Mouse (Mus musculus) heart, embryonic 15.5 days (tissue): ENCODE data around the gene Gm28269. TPM values are rescaled to one million over a fixed set of nuclear protein-coding genes. Genes with fewer than 3 reads are reported as not detected.

Experiments
- ATAC-seq: fragments of 200-750 bp; cut with Nextera tagmentation; replicated peaks from 2 replicates; pipeline ENCODE4 v1.8.0; 2017; ENCODE audit warnings: low read depth, moderate TSS enrichment; ENCODE audit not compliant: insufficient number of reproducible peaks, insufficient read depth, low FRiP score
- H3K27ac ChIP-seq: fragments of 300-500 bp; sonication (generic); 2 replicates; pipeline ENCODE4 v1.5.1; 2015; ENCODE audit warnings: mild to moderate bottlenecking, inconsistent platforms
- H3K27me3 ChIP-seq: fragments of 300-500 bp; sonication (generic); 2 replicates; pipeline ENCODE4 v1.6.1; 2015; ENCODE audit warnings: inconsistent platforms
- H3K36me3 ChIP-seq: fragments of 300-500 bp; sonication (generic); 2 replicates; pipeline ENCODE4 v1.6.1; 2015; ENCODE audit warnings: mild to moderate bottlenecking, inconsistent platforms
- H3K4me1 ChIP-seq: fragments of 300-500 bp; sonication (generic); replicated peaks from 2 replicates; pipeline ENCODE4 v1.6.1; 2015; ENCODE audit warnings: inconsistent platforms
- H3K4me2 ChIP-seq: fragments of 300-500 bp; sonication (generic); 2 replicates; pipeline ENCODE4 v1.6.1; 2015; ENCODE audit warnings: inconsistent platforms, mild to moderate bottlenecking, moderate library complexity
- H3K4me3 ChIP-seq: fragments of 300-500 bp; sonication (generic); 2 replicates; pipeline ENCODE4 v1.5.1; 2015; ENCODE audit warnings: mild to moderate bottlenecking, inconsistent platforms
- H3K9ac ChIP-seq: fragments of 300-500 bp; sonication (generic); 2 replicates; pipeline ENCODE4 v1.6.1; 2015; ENCODE audit warnings: mild to moderate bottlenecking, inconsistent platforms
- H3K9me3 ChIP-seq: fragments of 300-500 bp; sonication (generic); replicated peaks from 2 replicates; pipeline ENCODE4 v1.6.1; 2016; ENCODE audit warnings: inconsistent platforms
- WGBS: fragments of 180-500 bp; shearing (Covaris S2); methylation state at CpG from one replicate; pipeline ENCODE4 v1.1.7; 2015; ENCODE audit warnings: mixed read lengths; 5-methylcytosine and 5-hydroxymethylcytosine counted together
- polyA plus RNA-seq: library from polyadenylated mRNA; unstranded; fragments of >200 nt; fragmentation: Nextera tagmentation; extraction: Ambion mirVana; gene quantifications from 2 replicates; pipeline ENCODE4 v1.2.1, GENCODE M21; 2015

Gene Gm28269
- not detected in 2 replicates for polyA plus RNA-seq

- no peaks in the 10 kb centered on the region for H3K9me3 ChIP-seq
- H3K27ac ChIP-seq = no peak within 1 kb of the TSS
- no peaks in the 10 kb centered on the region for H3K4me1 ChIP-seq
- H3K4me2 ChIP-seq = no peak within 1 kb of the TSS
- no peaks in the 10 kb centered on the region for H3K27me3 ChIP-seq
- H3K9ac ChIP-seq = no peak within 1 kb of the TSS
- H3K4me3 ChIP-seq = no peak within 1 kb of the TSS
- no peaks in the 10 kb centered on the region for H3K36me3 ChIP-seq
- no peak for ATAC-seq
Measured at GRCm38 (mm10) chrX:21744997-21745396, at the start of gene Gm28269. Gene Gm28269, minus strand, starts transcription at chrX:21745097.

DNA sequence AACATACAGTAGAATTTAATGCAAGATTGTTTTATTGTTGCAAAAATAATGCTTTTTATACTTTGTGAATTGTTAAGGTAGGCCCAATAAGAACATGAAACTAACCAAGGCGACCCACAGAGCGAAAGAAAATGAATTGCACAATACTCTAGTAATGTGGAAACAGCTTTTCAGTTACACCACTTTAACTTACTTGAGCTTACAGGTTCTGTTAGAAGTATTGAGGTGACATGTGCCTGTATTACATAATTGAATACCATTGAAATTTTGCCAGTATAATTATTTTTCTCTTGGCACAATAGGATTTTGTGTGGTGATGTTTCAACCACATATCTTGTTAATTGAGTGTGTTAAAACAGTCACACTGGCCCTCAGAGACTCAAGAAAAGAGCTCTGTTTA, 28.0 kb downstream of the Gm28269 start:
- Histone ChIP-seq H3K9me3 (no peaks in the 10 kb centered on the region), H3K9ac (no peak overlapping the region), H3K27me3 (no peaks in the 10 kb centered on the region), H3K4me1 (no peaks in the 10 kb centered on the region; the same call in 1 of the 2 replicates), H3K4me3 (no peak overlapping the region), H3K36me3 (no peaks in the 10 kb centered on the region), H3K27ac (no peak overlapping the region), H3K4me2 (no peak overlapping the region)
- ATAC-seq = no peak
- WGBS = 92% methylated on average over 2 of the region's 2 CpGs

DNA sequence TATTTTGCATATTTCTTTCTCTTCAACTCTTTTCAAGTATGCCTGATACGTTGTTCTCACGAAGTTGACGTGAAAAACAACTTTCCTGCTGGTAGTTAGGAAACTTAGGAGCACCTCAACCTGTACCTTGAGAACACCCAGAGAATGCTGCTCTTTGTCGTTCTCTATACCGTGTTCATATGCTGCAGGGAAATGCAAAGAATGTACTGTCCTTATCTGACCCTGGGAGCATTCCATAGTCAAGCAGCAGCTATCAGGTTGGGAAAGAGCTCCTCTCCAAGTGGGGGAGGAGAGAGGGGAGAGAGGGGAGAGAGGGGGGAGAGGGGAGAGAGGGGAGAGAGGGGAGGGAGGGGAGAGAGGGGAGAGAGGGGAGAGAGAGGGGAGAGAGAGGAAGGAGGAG, 29.6 kb downstream of the Gm28269 start:
- Histone ChIP-seq H3K27me3 (no peaks in the 10 kb centered on the region), H3K4me2 (no peak overlapping the region), H3K4me3 (no peak overlapping the region), H3K27ac (no peak overlapping the region), H3K36me3 (no peaks in the 10 kb centered on the region), H3K9ac (no peak overlapping the region), H3K4me1 (no peaks in the 10 kb centered on the region; the same call in 1 of the 2 replicates), H3K9me3 (no peaks in the 10 kb centered on the region)
- no peak for ATAC-seq
- WGBS = 40% methylated on average over 5 of the region's 5 CpGs

DNA sequence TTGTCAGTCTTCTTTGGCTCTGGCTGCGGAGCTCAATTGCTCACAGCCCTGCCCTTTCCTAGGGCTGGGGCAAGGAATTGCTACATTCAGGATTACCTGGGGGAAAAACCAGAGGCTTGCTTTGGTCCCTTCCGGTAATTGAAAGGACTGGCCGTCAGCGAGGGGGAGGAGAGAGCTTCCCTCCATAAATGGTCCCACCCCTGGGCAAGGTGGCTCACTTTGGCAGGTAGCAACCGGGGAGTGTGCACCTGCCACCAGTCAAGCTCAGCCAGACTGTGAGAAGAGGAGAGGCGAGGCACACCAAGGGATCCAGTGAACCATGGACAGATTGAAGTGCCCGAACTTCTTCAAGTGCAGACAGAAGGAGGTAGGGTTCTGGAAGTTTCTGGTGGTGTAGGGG, 30.1 kb downstream of the Gm28269 start, which contains the start of gene Slc6a14:
TSS of gene Slc6a14 (plus strand) at position 68 of the 400 bp plus-strand sequence.
- H3K36me3 ChIP-seq = no peaks in the 10 kb centered on the region
- H3K27me3 ChIP-seq = no peaks in the 10 kb centered on the region
- ATAC-seq = no peak
- H3K4me1 ChIP-seq = no peaks in the 10 kb centered on the region; the same call in 1 of the 2 replicates
- H3K9me3 ChIP-seq = no peaks in the 10 kb centered on the region
- H3K9ac ChIP-seq = no peak within 1 kb of the TSS
- H3K4me2 ChIP-seq = no peak within 1 kb of the TSS
- no peak within 1 kb of the TSS for H3K4me3 ChIP-seq
- H3K27ac ChIP-seq = no peak within 1 kb of the TSS
- WGBS = 56% methylated on average over 7 of the region's 7 CpGs

- no peaks in the 10 kb centered on the region for H3K36me3 ChIP-seq
- no peak for ATAC-seq
- H3K27me3 ChIP-seq = no peaks in the 10 kb centered on the region
- no peaks in the 10 kb centered on the region for H3K4me1 ChIP-seq
- H3K9me3 ChIP-seq = no peaks in the 10 kb centered on the region
- no peak overlapping the region for H3K4me3 ChIP-seq
- H3K4me2 ChIP-seq = no peak overlapping the region
- H3K27ac ChIP-seq = no peak overlapping the region
- 74% methylated on average over 1 of the region's 1 CpGs for WGBS
- no peak overlapping the region for H3K9ac ChIP-seq
Measured at GRCm38 (mm10) chrX:21704470-21704869, 40.4 kb downstream of the Gm28269 start.

DNA sequence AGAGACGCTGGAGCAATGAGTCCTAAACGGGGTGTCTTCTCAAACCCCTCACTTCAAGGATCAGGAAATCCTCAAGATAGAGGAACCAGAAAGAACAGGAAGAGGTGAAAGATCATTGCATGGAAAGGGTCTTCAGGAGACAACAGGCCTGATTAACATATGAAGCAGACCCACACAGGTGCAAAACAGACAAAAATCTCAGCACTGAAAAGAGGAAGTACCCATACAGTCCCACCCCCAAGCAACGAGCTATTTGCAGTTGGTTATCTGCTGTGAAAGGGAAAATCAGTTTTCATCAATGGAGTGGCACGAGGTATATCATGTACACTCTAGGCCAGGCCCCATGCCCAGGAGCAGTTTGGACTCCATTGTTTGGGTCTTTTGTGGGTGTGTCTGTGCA, 43.3 kb downstream of the Gm28269 start:
- Histone ChIP-seq H3K9ac (no peak overlapping the region), H3K4me1 (no peaks in the 10 kb centered on the region), H3K36me3 (no peaks in the 10 kb centered on the region), H3K4me3 (no peak overlapping the region), H3K4me2 (no peak overlapping the region), H3K27ac (no peak overlapping the region), H3K27me3 (no peaks in the 10 kb centered on the region), H3K9me3 (no peaks in the 10 kb centered on the region)
- WGBS = 61% methylated on average over 4 of the region's 4 CpGs
- no peak for ATAC-seq

GRCm38 (mm10) chrX:21695687-21696086, 49.2 kb downstream of the Gm28269 start:
- no peaks in the 10 kb centered on the region for H3K36me3 ChIP-seq
- H3K27ac ChIP-seq = no peak overlapping the region
- no peak overlapping the region for H3K9ac ChIP-seq
- no peaks in the 10 kb centered on the region for H3K27me3 ChIP-seq
- no peak for ATAC-seq
- H3K4me2 ChIP-seq = no peak overlapping the region
- H3K4me3 ChIP-seq = no peak overlapping the region
- no peaks in the 10 kb centered on the region for H3K9me3 ChIP-seq
- H3K4me1 ChIP-seq = no peaks in the 10 kb centered on the region
- 75% methylated on average over 3 of the region's 3 CpGs for WGBS

DNA sequence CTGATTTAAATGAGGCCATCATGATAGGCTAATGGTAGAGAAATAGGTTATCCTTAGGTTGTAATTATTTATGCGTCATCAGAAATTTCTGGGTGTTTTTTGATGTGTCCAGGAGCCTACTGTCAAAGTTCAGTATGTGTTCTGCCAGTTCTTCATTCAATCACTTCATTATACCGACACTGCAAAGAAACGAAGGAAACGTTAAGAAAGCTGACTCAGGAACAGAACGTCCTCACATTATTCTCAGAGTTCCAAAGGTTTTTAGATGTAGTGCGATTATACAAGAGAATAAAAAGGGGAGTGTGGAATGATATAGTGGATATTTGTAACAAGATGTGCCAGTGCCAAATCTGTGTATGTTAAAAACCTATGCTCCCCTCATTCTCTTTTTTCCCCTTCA, 49.7 kb downstream of the Gm28269 start:
- WGBS = 62% methylated on average over 6 of the region's 6 CpGs
- no peak for ATAC-seq

More for the DNA sequence above, 49.7 kb downstream of the Gm28269 start:
- H3K36me3 ChIP-seq = no peaks in the 10 kb centered on the region
- H3K9me3 ChIP-seq = no peaks in the 10 kb centered on the region
- H3K4me2 ChIP-seq = no peak overlapping the region
- no peak overlapping the region for H3K9ac ChIP-seq
- no peaks in the 10 kb centered on the region for H3K27me3 ChIP-seq
- no peak overlapping the region for H3K27ac ChIP-seq
- H3K4me3 ChIP-seq = no peak overlapping the region
- no peaks in the 10 kb centered on the region for H3K4me1 ChIP-seq

Other genes starting within 250 kb of the Gm28269 start
- gene Slc6a14, start 30.2 kb downstream of the Gm28269 start, polyA plus RNA-seq = 0.29 and 0.49 TPM in 2 replicates